8 mouse cellular contexts compared by ENCODE assay signal in genomic region chr1:153740145-153740544, GRCm38 (mm10). TPM values are rescaled to one million over a fixed set of nuclear protein-coding genes. Genes with fewer than 3 reads are reported as not detected.
DNase-seq lines count a peak whose midpoint lies in the region; ATAC-seq and TF ChIP-seq lines count a peak whose summit lies in the region.

Gene Rgs16, plus strand, starts transcription at chr1:153740349.

- H3K36me3 ChIP-seq in CH12.LX (replicated peaks in 1 of 2; ENCODE audit: control insufficient read depth in 1 of 2, insufficient read depth in 1 of 2, low read length in 1 of 2), result no peaks in the 10 kb centered on the region
- H3K36me3 ChIP-seq in forebrain, embryonic 15.5 days, result no peaks in the 10 kb centered on the region
- H3K36me3 ChIP-seq in lung, postnatal 0 days (ENCODE audit: insufficient read depth, low read length), result no peaks in the 10 kb centered on the region

- no peaks in the 10 kb centered on the region for H3K79me2 ChIP-seq in CH12.LX (replicated peaks; ENCODE audit: control insufficient read depth, extremely low read depth, insufficient read depth, poor library complexity, severe bottlenecking)

- H3K9me3 ChIP-seq in CH12.LX (replicated peaks; ENCODE audit: low read length), result no peaks in the 10 kb centered on the region
- no peaks in the 10 kb centered on the region for H3K9me3 ChIP-seq in forebrain, embryonic 15.5 days
- no peaks in the 10 kb centered on the region for H3K9me3 ChIP-seq in lung, postnatal 0 days (ENCODE audit: low read length)

- no peak within 1 kb of the TSS for H3K27ac ChIP-seq in CH12.LX (ENCODE audit: insufficient read depth, low read depth)
- no peak within 1 kb of the TSS; the same call in 1 of the 2 replicates for H3K27ac ChIP-seq in forebrain, embryonic 15.5 days (replicated peaks)
- no peak within 1 kb of the TSS for H3K27ac ChIP-seq in lung, postnatal 0 days (ENCODE audit: low read length)

- ATAC-seq in forebrain, embryonic 15.5 days (replicated peaks), result peak; percentile 79
- peak; percentile 82 for ATAC-seq in lung, postnatal 0 days

- WGBS in forebrain, embryonic 15.5 days, result 2% methylated on average over 28 of the region's 28 CpGs
- WGBS in lung, postnatal 0 days, result under 1% methylated on average over 19 of the region's 28 CpGs

- peak within 1 kb of the TSS; percentile 51 for H3K4me2 ChIP-seq in CH12.LX (ENCODE audit: insufficient read depth, low read depth, poor library complexity, severe bottlenecking)
- H3K4me2 ChIP-seq in forebrain, embryonic 15.5 days (replicated peaks), result peak within 1 kb of the TSS; percentile 74
- peak within 1 kb of the TSS; percentile 59 for H3K4me2 ChIP-seq in lung, postnatal 0 days (replicated peaks; ENCODE audit: low read depth, low read length)

- no peak for DNase-seq in CH12.LX (ENCODE audit: extremely low read depth)
- peak; percentile 82 for DNase-seq in cerebellum, adult 11 months
- DNase-seq in heart, postnatal 4 days, result peak; percentile 91
- peak; percentile 48 for DNase-seq in layer of hippocampus, adult 9-11 months
- peak; percentile 82 for DNase-seq in lung, postnatal 0 days (ENCODE audit: low spot score)
- DNase-seq in ovary, postnatal 14 days (ENCODE audit: low spot score), result peak; percentile 64
- peak; percentile 88 for DNase-seq in thymus, postnatal 4 days

- dilution Hi-C loops in CH12.LX (cut with MboI; ENCODE audit: extremely low pct_ligation_motif_present, extremely low pct_unique_long_range_greater_than_20kb, low sequenced_read_pairs), result no loop called here

- H3K27me3 ChIP-seq in CH12.LX (replicated peaks), result no peaks in the 10 kb centered on the region
- H3K27me3 ChIP-seq in forebrain, embryonic 15.5 days, result no peaks in the 10 kb centered on the region
- no peaks in the 10 kb centered on the region; the same call in 1 of the 2 replicates for H3K27me3 ChIP-seq in lung, postnatal 0 days (replicated peaks; ENCODE audit: insufficient read depth, low read length)

- peak; percentile 36; the same call in 1 of the 2 replicates for TF ChIP-seq POLR2A in CH12.LX (IDR thresholded peaks at IDR 0.05; ENCODE audit: low read depth, low read length)

- TF ChIP-seq CTCF in CH12.LX (conservative IDR thresholded peaks at IDR 0.05 in 1 of 2, IDR thresholded peaks at IDR 0.05 in 1 of 2; ENCODE audit: low read depth in 2 of 2, low read length in 2 of 2), result no peak
- TF ChIP-seq CTCF in lung, postnatal 0 days (IDR thresholded peaks at IDR 0.05), result no peak

- H3K4me3 ChIP-seq in CH12.LX (replicated peaks in 1 of 3; ENCODE audit: low read depth in 2 of 3, low read length in 2 of 3, poor library complexity in 1 of 3), result peak within 1 kb of the TSS in 1 of 3 experiments; percentile 18
- H3K4me3 ChIP-seq in forebrain, embryonic 15.5 days, result peak within 1 kb of the TSS; percentile 50
- peak within 1 kb of the TSS; percentile 32 for H3K4me3 ChIP-seq in lung, postnatal 0 days (ENCODE audit: low read depth, low read length)

- no peak for TF ChIP-seq RAD21 in CH12.LX (IDR thresholded peaks at IDR 0.05; ENCODE audit: low read depth, low read length)

- in situ Hi-C loops in CH12.LX (cut with MboI; ENCODE audit: low pct_ligation_motif_present, low pct_unique_long_range_greater_than_20kb, low sequenced_read_pairs), result no loop called here

- no peak within 1 kb of the TSS for H3K9ac ChIP-seq in CH12.LX (ENCODE audit: insufficient read depth, low read depth)
- H3K9ac ChIP-seq in forebrain, embryonic 15.5 days (replicated peaks), result peak within 1 kb of the TSS; percentile 48
- no peak within 1 kb of the TSS for H3K9ac ChIP-seq in lung, postnatal 0 days (replicated peaks; ENCODE audit: low read depth)

- peaks cover 0 to 10% of the 10 kb centered on the region in 2 experiments; a peak in 2 of 4 replicates for H3K4me1 ChIP-seq in CH12.LX (ENCODE audit: control insufficient read depth in 1 of 2, insufficient read depth in 2 of 2)
- peaks cover 67% of the 10 kb centered on the region for H3K4me1 ChIP-seq in forebrain, embryonic 15.5 days
- peaks cover 6% of the 10 kb centered on the region; the same call in 1 of the 2 replicates for H3K4me1 ChIP-seq in lung, postnatal 0 days (ENCODE audit: insufficient read depth, low read depth, low read length)

- TF ChIP-seq EP300 in CH12.LX (IDR thresholded peaks at IDR 0.05; ENCODE audit: low read length), result no peak
- TF ChIP-seq EP300 in lung, postnatal 0 days (IDR thresholded peaks at IDR 0.05), result no peak

TF ChIP-seq in CH12.LX, 34 proteins besides CTCF, POLR2A, EP300 and RAD21:
- TF ChIP-seq TBP (conservative IDR thresholded peaks at IDR 0.05; ENCODE audit: low read depth, low read length) (no peak), USF2 (conservative IDR thresholded peaks at IDR 0.05; ENCODE audit: low read depth, low read length) (no peak), MAX (IDR thresholded peaks at IDR 0.05; ENCODE audit: low read length) (no peak), NRF1 (IDR thresholded peaks at IDR 0.05; ENCODE audit: low read depth, low read length) (0 out of 2 replicates have a peak, but pooled peaks have one; percentile 45), BHLHE40 (IDR thresholded peaks at IDR 0.05; ENCODE audit: low read depth, low read length) (peak; percentile 26; the same call in 1 of the 2 replicates)
TF ChIP-seq in CH12.LX: peak in this region for 2.

RNA-seq across cellular contexts. Expression of gene Rgs16, which starts in this region (rescaled TPM):
- total RNA-seq in CH12.LX (2012; rRNA removed), result 0.21 and 0.25 TPM in 2 replicates
- total RNA-seq in CH12.LX (2014; rRNA removed), result 0.15 TPM in 2 replicates
- 0.26 TPM in 1 of 2 replicates, not detected in the other for polyA plus RNA-seq in CH12.LX (2012; ENCODE audit: insufficient read length, low read depth)
- polyA plus RNA-seq in forebrain, embryonic 15.5 days (2015; fragmentation: Nextera tagmentation; extraction: Ambion mirVana), result 39.2 and 42.1 TPM in 2 replicates
- total RNA-seq in heart, postnatal 4 days (2021), result 1 to 10 TPM; 3.1 to 4.6 TPM
- 3.8 and 8.4 TPM in 2 replicates for polyA plus RNA-seq in lung, postnatal 0 days (2015; fragmentation: Nextera tagmentation; extraction: Ambion mirVana)
